Mouse (Mus musculus) right cerebral cortex, postnatal 36 days (tissue): ENCODE results near the gene Cngb1.
A peak's percentile ranks its signal among the peaks of the same experiment; 100 is the strongest.

ENCODE experiments used
- DNase-seq, 2 experiments: peaks; one replicate each; pipeline ENCODE4 v3.0.0; 2022; ENCODE audit warnings: low spot score in 2 of 2, mixed read lengths in 1 of 2

The Cngb1 gene

DNA sequence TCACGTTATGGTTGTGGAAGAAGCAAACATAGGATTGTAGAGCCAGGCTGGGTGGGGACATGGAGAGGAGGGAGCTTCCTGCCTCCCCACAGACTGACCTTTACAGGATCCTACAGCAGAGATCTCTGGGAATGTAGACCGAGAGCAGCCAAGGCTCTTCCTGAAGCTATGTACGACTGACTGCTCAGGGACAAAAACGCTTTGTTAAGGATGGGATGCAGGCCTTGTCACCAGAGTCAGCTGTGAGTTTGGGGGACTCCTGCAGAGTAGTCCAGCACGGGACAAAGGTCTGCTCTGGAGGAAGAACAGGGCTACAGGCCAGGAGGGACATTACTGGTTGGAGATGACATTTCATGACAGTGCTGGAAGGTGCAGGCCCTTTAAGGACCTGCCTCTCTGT, 18.3 kb upstream of the Cngb1 start:
- no peak for DNase-seq

GRCm38 (mm10) chr8:95323201-95323600, 16.8 kb upstream of the Cngb1 start:
- no peak for DNase-seq

- DNase-seq, result no peak
These were observed 14.1 kb upstream of the Cngb1 start for GRCm38 (mm10) chr8:95320224-95321139.

DNA sequence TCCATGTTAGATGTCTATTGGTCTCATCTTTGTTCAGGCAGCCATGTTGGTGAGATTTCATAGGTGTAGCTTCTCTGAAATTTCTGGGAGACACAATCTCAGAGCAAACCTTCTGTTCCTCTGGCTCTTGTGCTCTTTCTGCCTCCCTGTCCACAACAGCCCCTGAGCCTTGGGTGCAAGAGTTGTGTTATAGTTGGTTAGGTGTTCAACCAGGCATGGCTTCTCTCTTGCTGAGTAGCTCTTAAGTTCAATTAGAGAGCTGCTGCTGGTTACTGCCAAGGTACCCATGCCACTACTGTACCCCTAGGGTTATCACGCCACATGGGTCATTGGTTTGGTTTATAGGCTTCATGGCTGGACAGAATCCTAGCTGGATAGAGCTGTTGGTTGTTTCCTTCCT, 9.0 kb upstream of the Cngb1 start:
- DNase-seq, result no peak

DNA sequence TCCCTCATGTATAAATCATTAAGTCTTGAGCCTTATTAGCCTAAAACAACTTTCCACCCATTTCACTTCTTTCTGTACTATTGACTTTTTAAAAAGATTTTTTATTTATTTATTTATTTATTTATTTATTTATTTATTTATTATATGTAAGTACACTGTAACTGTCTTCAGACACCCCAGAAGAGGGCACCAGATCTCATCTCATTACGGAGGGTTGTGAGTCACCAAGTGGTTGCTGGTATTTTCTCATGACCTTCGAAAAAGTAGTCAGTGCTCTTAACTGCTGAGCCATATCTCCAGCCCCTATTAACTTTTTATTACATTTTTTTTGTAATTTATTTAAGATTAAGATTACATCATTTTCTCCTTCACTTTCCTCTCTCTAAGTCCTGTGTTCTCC, 8.3 kb upstream of the Cngb1 start:
- no peak for DNase-seq

- no peak for DNase-seq
These were observed 7.5 kb upstream of the Cngb1 start for GRCm38 (mm10) chr8:95313857-95314256.

GRCm38 (mm10) chr8:95312836-95313235, 6.5 kb upstream of the Cngb1 start:
- DNase-seq, result no peak

- DNase-seq, result no peak
These were observed 4.1 kb upstream of the Cngb1 start, which contains the start of gene Tepp for GRCm38 (mm10) chr8:95310342-95310970. Gene Tepp, plus strand, starts transcription at chr8:95310566.

DNA sequence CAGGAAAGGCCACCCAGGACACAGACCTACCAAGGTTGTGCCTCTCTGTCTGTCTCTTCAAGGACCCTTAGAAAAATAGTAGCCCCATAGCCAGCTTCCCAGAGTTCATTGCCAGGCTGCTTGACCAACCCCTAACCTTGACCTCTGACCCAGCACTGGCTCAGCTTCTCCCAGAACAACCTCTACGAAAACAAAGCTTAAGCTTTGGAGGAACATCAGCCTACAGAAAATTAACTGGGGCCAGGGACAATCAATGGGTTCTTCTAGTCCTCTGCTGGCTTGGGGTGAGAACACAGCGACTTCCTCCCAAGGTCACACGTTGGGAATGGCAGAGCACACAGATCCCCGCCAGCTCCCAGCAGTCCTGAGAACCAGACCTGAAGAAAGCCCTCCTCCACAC, 859 bp downstream of the Cngb1 start:
- DNase-seq, result no peak

DNA sequence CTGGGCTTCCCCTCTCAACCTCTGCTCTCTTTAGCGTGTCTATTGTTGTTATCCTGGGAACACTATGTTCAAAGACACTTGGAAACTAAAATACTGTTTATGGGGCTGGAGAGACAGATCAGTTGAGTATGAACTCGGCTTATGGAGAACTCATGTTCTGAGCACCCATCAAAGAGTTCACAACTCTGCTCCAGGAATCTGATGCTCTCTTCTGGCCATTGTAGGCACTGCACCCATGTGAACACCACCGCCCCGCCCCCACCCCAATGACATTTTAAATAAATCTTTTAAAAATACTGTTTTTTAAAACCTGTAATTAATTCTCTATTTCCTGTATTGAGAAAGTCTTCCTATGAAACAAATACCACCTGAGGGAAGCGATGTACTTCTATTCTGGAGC, 4.0 kb downstream of the Cngb1 start:
- no peak for DNase-seq

- no peak for DNase-seq
These were observed 12.5 kb downstream of the Cngb1 start for GRCm38 (mm10) chr8:95293891-95294290.

- no peak for DNase-seq
These were observed 13.2 kb downstream of the Cngb1 start for GRCm38 (mm10) chr8:95293172-95293571.

DNA sequence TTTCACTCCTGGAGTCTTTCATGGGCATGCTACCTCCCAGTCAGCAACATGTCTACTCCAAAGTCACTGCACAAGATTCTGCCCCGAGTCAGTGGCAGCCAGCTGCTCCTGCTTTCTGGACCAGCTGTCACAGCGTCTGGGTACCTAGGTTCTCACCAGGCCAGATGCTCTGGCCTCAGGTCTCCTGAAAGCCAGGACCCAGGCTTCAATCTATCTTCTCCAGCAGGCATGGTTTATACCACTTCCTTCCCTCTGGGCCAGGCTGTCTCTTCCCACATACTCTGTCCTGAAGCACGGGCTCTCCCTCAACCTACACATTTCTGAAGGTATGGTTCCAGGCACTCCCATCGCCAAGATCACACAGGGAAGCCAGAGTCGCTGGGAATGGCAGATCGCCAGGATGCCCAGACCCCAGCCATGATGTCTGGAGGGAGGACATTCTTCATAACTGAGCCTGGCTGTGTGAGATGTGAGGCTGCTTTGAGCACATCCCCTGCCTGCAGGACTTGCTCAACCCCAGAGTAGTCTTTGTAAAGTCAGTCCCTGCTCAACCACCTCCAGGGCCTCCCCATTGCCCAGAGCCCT, 17.2 kb downstream of the Cngb1 start:
- no peak for DNase-seq

- DNase-seq, result peak in 1 of 2 experiments; percentile 4
These were observed 24.9 kb downstream of the Cngb1 start for GRCm38 (mm10) chr8:95281493-95281892.

GRCm38 (mm10) chr8:95272871-95273270, 33.5 kb downstream of the Cngb1 start:
- no peak for DNase-seq

- no peak for DNase-seq
These were observed 34.5 kb downstream of the Cngb1 start for GRCm38 (mm10) chr8:95271841-95272240.

DNA sequence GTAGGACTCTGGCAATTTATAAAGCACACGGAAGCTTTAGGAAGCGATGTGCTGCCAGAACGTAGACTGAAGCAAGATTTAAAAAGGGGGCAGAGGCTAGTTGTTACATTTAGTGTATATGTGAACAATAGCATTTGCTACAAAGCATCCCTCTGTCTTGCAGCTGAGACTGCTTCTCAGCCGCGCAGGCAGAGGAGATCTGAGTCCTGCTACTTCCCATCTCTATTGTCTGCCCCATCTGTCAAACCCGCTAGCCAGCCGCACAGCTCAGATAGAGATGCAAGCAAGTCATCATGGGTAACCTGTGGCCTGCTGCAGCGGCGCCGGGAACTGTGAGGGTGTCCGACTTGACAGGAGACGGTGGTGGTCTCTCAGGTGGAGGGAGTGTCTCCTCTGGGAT, 35.9 kb downstream of the Cngb1 start:
- no peak for DNase-seq

DNA sequence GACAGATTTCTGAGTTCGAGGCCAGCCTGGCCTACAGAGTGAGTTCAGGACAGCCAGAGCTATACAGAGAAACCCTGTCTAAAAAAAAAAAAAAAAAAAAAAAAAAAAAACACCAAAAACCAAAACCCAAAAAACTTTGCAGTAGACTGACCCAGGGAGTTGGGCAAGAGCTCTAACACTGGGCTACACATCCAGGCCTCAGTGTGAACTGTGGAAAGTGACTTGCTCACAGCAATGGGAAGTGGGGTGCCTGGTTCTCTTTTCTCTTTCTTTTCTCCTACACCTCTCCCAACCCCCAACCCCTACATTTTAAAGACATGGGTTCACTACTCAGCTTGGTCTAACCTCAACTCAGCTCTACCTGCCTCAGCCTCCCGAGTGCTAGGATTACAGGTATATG, 44.2 kb downstream of the Cngb1 start:
- no peak for DNase-seq

DNA sequence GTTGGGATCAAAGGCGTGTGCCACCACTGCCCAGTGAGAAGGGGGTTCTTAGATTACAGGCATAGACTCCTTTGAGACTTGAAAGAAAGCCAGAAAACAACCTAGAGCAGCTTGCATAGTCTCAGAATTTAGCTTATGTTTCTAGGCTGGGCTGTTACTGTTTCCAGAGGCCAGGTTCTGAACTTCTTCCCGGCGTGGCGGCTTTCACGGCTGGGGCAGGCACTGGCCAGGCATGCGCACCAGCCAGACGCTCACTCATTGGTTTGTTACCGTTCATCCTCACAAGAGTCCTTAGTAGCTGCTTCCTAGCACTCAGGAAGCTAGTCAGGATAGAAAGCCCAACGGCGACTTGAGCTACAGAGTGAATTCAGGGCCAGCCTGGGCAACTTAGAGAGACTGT, 50.8 kb downstream of the Cngb1 start:
- no peak for DNase-seq

GRCm38 (mm10) chr8:95254564-95255434, 51.6 kb downstream of the Cngb1 start:
- DNase-seq, result peak; percentile 93 to 95

DNA sequence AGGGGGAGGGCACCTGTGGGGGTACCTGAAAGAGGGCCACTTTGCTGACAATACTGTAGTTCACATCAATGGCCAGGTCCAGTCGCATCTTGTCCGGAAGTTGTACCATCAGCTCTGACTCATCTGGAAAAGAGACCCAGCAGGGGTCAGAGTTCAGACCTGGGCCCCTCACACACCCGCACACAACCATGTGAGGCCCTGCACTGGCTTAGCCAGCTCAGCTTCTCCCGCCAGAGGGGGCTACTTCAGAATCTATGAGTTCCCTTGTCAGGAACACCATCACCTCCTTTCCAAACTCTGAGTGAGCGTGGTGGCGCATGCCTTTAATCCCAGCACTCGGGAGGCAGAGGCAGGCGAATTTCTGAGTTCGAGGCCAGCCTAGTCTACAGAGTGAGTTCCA, 54.3 kb downstream of the Cngb1 start:
- no peak for DNase-seq

GRCm38 (mm10) chr8:95249847-95250246, 56.5 kb downstream of the Cngb1 start:
- no peak for DNase-seq
